Mouse (Mus musculus) brain, embryonic 18.5 days (tissue): Measurements from ENCODE around the gene Shld2.
"Not testable (repeated sequence)": the region's sequence is repeated elsewhere in the genome, so short reads cannot be mapped to it uniquely, and the experiment has no call there.

Experiments used
- DNase-seq: peaks from one replicate; pipeline ENCODE4 v3.0.0-alpha.2; 2012; ENCODE audit warnings: low read depth, low spot score

The Shld2 gene

GRCm38 (mm10) chr14:34281736-34282269 is 28.5 kb downstream of the Shld2 start:
- no peak for DNase-seq

GRCm38 (mm10) chr14:34280798-34281197 is 29.5 kb downstream of the Shld2 start:
- no peak for DNase-seq

- DNase-seq, result no peak
These were observed 30.6 kb downstream of the Shld2 start for GRCm38 (mm10) chr14:34279726-34280125.

GRCm38 (mm10) chr14:34275225-34275624 is 35.1 kb downstream of the Shld2 start:
- no peak for DNase-seq

GRCm38 (mm10) chr14:34274141-34274540 is 36.2 kb downstream of the Shld2 start:
- no peak for DNase-seq

DNA sequence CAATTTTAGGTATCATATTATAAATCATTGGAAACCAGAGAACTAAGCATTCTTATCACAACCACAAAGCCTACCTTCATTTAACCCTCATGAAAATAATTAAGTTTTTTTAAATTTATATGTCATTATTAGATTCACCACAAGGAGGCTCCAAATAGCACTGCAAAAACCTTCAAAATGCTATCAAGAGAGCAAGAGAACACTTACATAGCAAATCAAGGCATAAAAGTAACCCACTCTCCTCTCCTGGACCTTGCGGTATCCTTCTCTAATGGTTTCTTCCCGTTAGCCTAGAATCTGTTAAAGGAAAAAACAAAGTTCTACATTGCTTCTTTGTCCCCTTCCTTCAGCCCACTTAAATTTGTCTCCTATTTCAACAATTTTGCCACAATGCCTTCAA is 37.0 kb downstream of the Shld2 start:
- DNase-seq, result no peak

GRCm38 (mm10) chr14:34268046-34268445 is 42.2 kb downstream of the Shld2 start:
- DNase-seq, result no peak

DNA sequence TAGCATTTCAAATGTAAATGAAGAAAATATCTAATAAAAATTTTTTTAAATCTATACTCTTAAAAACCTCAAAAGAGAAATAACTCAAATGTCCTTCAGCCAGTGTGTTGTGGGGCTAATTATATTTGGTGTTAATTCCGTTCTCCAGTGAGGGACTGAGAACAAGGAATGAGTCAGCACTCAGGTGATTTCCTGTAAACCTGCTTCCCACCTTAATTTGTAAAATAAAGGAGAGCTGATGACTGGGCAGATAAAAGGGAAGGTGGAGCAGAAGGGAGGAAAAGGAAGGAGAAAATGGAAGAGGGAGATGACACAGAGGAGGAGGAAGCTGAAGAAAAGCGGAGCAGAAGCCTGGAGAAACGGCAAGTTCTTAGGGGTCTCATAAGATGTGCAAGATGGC is 51.8 kb downstream of the Shld2 start:
- DNase-seq, result not testable (repeated sequence)

GRCm38 (mm10) chr14:34253261-34253660 is 57.0 kb downstream of the Shld2 start:
- no peak for DNase-seq

- DNase-seq, result no peak
These were observed 57.7 kb downstream of the Shld2 start for GRCm38 (mm10) chr14:34252470-34253145.

DNA sequence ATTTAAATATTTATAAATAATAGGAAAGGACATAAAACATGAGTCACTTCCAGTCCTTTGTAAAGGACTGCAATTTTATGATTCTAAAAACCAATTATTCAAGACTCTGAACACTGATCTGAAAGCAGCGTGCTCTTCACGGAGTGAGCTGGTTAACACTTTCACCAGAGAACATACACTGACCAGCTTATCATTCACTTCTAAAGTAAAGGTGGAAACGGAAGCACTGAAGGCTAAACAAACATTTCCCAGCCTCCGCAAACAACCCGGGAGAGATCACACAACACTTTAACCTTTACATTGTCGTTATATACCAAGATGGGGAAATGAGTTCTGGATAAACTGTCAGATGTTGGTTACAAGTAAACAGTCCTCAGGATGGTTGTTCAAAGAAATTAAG is 69.6 kb downstream of the Shld2 start:
- DNase-seq, result no peak

GRCm38 (mm10) chr14:34240263-34240662 is 70.0 kb downstream of the Shld2 start:
- no peak for DNase-seq

- DNase-seq, result no peak
These were observed 75.5 kb downstream of the Shld2 start for GRCm38 (mm10) chr14:34234630-34235380.

DNA sequence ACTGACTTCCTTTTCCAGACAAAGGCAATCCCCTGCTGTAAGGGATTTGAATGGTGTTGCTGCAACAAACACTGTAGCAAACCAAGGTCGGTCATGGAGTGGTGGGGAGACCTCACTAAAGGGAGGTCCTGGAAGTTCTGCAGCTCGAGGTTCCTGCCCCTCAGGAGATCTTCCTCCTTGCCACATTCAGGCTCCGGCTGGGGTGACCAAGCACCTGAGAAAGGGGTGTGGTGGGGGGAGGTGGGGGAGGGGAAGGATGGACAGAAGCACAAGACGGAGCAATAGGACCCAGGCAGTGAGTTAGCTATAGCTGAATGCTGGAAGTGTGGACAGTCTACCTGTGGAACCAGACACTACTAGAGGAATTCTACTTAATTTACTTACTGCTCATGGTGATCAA is 76.4 kb downstream of the Shld2 start:
- DNase-seq, result no peak

- peak; percentile 16 for DNase-seq
These were observed 77.2 kb downstream of the Shld2 start for GRCm38 (mm10) chr14:34232866-34233680.

DNA sequence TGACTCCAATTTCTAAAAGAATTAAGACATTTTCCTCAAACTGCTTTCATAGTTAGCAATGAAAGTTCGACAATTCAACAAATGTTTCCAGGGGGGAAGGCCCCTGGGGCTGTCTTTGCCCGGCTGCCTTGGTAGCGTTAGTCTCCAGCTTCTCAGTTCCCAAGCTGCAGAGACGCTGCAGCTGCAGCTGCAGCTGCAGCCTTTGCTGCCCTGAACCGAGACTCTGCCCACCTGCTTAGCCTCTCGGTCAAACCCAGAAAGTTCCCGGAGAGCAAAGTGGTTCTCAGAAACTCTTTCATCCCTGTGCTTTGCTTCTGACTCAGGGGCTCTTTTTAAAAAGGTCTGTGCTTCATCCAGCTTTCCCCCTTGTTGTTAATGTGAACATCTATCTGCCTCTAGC is 78.0 kb downstream of the Shld2 start:
- no peak for DNase-seq

DNA sequence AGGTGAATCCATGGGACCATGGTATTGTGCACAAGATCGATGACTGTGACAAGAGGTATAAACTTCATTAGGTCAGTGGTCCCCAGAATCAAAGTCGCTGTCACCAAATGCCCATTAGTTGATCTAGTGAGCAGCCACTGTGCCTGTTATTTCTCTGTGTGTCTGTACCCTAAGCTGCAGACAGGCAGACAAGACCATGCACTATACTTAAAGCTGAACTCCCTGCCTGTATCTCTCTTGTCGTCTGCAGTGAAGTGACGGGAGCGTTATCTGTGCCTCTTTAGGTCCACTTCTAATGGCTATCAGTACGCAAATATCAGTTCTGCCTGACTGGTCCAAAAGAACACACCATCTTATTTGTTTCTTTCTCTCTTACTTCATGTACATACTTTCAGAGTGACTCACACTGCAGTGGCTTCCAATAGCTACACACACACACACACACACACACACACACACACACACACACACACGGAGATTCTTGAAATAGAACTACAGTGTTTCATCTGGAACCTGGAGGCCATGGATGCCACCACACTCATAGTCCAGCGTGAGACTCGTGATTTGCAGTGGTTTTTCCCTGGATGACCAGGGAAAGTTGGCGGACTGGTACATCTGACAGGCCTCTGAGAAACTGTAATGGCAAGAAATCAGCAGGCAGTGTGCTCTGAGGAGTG is 81.3 kb downstream of the Shld2 start:
- no peak for DNase-seq

DNA sequence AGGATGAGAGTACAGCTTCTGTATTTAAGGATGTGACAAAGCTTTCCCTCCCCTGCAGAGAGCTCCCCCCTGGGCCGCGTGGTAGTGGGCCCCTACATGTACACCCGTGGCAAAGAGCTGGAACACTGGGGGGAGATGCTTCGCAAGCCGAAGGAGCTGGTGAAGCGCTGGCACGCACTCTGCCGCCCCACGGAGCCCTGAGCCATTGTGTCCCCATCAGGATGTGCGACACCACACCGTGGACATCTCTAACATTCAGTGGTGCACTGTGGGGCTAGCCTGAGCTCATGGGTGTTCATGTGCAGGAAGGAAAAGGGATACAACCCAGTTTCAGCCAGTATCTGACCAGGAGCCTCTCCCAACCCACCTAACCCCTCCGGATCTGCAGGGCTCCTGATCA is 82.3 kb downstream of the Shld2 start:
- no peak for DNase-seq

GRCm38 (mm10) chr14:34226566-34226965 is 83.7 kb downstream of the Shld2 start:
- DNase-seq, result no peak

DNA sequence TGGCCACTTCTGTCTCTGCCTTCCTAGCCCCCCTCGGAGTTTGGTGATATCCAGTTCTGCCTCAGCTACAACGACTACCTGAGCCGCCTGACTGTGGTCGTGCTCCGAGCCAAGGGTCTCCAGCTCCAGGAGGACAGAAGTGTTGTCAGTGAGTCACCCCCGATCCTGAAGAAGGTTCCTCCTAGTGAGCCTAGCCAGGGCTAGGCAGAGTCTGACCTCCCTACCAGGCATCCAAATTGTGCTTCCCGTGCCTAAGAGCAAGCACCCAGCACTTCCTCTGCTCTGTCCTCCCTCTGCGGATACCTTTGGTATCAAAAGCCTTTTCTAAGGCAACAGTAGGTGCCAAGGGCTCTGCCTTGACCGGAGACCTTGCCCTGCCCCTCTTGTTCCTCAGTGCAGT is 84.3 kb downstream of the Shld2 start:
- no peak for DNase-seq

- DNase-seq, result no peak
These were observed 86.9 kb downstream of the Shld2 start for GRCm38 (mm10) chr14:34223362-34223898.
